Mouse (Mus musculus) cerebellum, adult 18-20 months (tissue): ENCODE results near the gene Gm21954.
A peak's percentile ranks its signal among the peaks of the same experiment; 100 is the strongest.

Experiments used
- DNase-seq, 2 experiments: peaks; one replicate each; pipeline ENCODE4 v3.0.0; 2021

Gene Gm21954

GRCm38 (mm10) chr3:55418845-55419244 lies 53.2 kb downstream of the Gm21954 start:
- DNase-seq = no peak

DNA sequence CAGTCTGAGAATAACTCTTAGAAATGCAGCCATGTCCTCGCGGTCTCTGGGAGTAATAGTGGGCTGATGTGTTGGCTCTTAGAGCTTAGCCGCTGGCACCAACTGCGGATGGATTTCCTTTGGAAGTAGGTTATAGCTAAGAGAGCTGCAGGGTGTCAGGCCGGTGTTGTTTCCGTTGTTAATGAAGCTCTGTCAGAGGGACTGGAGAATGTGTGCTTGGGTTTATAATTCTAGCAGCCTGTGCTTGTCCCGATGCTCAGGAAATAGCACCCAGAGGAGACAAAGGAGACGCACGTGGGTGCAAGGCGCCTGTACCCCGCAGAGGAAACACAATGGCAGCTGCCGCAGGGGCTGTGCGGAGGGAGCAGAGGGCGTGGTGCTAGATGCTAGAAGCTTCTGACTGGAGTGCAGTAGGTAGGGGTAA lies 56.5 kb downstream of the Gm21954 start:
- DNase-seq = peak; percentile 33 to 41
